Mouse (Mus musculus) heart, adult 18-20 months (tissue): ENCODE results near the gene Tmsb15b1. TPM values are rescaled to one million over a fixed set of nuclear protein-coding genes. Genes with fewer than 3 reads are reported as not detected.

ENCODE experiments used
- total RNA-seq, 2 experiments: library from RNA; stranded (reverse); gene quantifications; 2 replicates each; pipeline ENCODE4 v1.2.3; 2021

Tmsb15b1 gene
- total RNA-seq, 2 experiments from 2014 or later: not detected

Other genes with a start within 250 kb of the Tmsb15b1 start
- 10 to 100 TPM; 74.8 to 92.7 TPM for gene Morf4l2, start 233.2 kb downstream of the Tmsb15b1 start, total RNA-seq
- gene Glra4, start 196.7 kb downstream of the Tmsb15b1 start, total RNA-seq: not detected
- gene Plp1, start 154.2 kb downstream of the Tmsb15b1 start, total RNA-seq: 1 to 10 TPM; 2.5 to 3.3 TPM
- gene Rab9b, start 108.1 kb downstream of the Tmsb15b1 start, total RNA-seq: under 1 TPM; 0.10 to 0.25 TPM
- gene H2bfm, start 49.5 kb downstream of the Tmsb15b1 start, total RNA-seq: not detected
- 1 to 10 TPM in 1 of 2 experiments, under 1 TPM in 1; 0.92 to 1.2 TPM for gene Tmsb15b2, start 1.4 kb downstream of the Tmsb15b1 start, total RNA-seq
- gene Tmsb15l, start within 50 bp of the Tmsb15b1 start, total RNA-seq: not detected
- under 1 TPM in 1 of 2 experiments, not detected in 1; 0.46 TPM for gene Zcchc18, start 16.3 kb upstream of the Tmsb15b1 start, total RNA-seq
- gene Slc25a53, start 61.4 kb upstream of the Tmsb15b1 start, total RNA-seq: 1 to 10 TPM; 1.6 to 3.7 TPM
- gene Fam199x, start 72.7 kb upstream of the Tmsb15b1 start, total RNA-seq: 1 to 10 TPM; 4.4 to 4.8 TPM
- not detected for gene Esx1, start 145.2 kb upstream of the Tmsb15b1 start, total RNA-seq